Mouse (Mus musculus) frontal cortex, postnatal 10 days (tissue): Measurements from ENCODE around the gene Rnd1.

Experiments used
- DNase-seq, 2 experiments: peaks; one replicate each; pipeline ENCODE4 v3.0.0; 2022; ENCODE audit warnings: low spot score in 2 of 2, mixed read lengths in 1 of 2

Gene Rnd1

DNA sequence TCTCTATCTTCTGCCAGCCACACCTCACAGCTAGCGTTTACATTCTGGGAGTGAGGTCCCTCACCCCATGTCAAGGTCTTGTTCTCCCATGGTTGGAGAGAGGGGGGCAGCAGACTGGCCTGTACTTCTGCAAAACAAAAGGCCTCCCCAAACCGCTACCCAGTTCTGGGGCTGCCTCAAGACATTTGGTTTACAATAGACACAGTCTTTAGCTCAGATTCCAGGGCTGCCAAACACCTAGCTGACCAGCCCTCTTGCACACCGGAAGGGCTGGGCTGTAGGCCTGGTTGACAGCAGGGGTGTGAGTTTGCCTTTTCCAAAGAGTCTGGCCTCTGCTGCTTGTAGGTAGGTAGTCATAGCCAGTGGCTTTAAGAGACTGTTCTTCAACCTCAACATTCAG lies 40.1 kb downstream of the Rnd1 start:
- no peak for DNase-seq

DNA sequence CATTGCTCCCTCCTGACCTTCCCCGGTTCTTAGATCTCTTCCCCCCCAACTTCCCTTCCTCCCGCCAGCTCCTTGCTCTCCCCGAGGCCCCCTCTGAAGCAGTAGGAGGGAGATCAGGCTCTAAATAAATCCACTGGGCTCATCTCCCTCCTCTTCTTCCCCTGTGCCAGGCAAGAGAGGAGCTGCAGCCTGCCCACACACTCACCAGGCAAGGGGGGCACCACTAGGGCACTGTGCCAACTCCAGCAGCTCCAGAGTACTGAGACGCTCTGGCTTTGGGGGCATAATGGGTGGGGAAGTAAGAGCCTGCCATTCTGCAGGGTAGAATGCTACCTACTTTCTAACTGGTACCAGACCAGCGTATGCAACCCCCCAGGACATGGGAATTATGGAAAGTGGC lies 40.7 kb downstream of the Rnd1 start:
- peak; percentile 71 to 73 for DNase-seq

DNA sequence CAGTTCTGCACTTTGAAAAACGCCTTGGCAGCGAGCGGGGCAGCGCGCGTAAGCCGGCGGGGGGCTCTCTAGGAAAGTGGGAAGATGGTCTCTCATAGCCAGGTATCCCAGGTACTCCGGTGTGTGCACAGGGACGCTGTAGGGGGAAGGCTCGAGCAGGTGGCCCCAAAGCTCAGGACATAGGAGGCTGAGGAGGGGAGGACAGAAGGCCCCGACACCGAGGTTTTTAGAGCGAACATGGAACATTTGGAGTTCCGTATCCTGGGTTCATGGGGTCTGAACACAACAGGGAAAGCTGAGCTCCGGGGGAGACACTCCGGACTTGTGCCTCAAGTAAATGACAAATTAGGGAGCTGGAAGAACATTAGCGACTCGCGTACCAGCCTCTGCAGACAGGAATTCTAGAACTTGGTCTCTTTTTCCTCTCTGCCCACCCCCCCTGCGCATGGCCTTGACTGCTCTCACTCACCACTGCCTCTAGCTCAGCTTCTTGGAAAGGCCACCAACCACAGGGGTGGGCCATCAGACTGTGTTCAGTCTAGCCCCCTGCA lies 41.9 kb downstream of the Rnd1 start:
- no peak for DNase-seq

DNA sequence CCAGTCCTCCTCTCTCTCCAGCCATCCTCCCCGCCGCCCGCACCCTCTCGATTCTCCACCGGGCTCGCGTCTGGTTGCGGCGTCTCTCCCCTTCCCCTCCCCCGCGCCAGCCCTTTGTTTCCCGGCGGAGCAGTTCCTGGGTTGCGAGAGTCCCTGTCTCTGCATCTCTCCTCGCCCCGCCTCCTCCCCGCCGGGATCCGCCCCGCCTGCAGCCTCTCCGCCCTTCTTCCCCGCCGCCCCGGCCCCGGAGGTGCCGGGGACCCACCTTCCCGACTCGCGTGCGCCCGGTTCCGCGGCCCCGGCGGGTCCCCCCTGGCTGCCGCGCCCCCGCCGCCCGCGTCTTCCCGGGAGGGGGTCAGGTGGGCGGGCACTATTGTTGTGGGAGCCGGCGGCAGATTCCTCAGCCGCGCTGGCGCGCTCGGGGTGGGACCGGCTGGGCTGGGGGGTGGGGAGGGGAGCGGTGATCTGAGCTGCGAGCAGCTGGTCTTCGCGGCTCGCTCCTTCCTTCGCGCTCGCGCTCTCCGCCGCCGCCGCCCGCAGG lies 42.6 kb downstream of the Rnd1 start:
- peak; percentile 77 to 80 for DNase-seq

DNA sequence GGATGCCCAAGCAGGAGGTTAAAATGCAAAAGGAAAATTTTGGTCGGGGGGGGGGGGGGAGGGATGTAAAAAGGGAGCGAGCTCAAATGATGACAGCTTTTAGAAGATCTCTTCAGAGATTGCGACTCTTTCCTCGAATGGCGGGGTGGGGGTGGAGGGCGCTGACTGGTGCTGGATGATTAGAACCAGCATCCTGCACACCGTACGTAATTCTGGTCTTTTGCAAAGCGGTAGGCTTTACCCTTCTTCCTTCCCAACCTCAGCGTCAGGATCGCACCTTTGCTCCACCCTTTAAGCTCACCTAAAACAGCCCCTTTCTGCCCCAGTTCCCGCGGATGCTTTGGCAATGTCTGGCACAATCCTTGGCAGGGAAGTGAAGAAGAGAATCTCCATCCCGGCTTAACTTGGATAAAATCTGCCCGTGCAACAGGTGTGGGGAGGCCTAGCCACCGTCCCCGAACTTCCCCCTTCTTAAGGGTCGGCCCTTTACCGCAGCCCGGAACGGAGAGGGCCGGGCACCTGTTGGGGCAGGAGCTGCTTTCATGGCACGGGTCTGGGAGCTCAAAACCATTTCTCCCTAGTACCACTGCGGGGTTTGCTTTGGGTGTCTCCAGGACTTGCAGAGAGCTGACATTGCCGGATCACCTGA lies 43.3 kb downstream of the Rnd1 start:
- no peak for DNase-seq

DNA sequence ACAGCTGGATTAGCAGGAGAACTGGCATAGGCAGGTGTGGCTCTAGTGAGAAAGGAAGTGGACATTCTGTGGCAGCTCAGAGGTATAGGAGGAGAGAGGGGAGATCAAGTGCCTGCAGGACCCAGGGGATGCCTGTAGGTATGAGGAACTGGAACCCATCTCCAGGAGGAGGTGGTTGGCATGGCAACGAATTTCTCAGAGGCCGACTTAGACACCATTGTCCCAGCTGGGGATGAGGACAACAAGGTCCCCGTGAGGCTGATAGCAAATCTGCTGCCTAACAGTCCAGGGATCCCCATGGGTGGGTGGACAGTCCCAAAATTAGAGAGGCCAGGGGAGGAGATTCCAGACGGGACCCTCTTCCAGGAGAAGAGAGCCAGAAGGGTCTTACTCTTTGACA lies 44.3 kb downstream of the Rnd1 start:
- DNase-seq: no peak

- peak in 1 of 2 experiments; percentile 67 for DNase-seq
Observed at GRCm38 (mm10) chr15:98632107-98632744, 45.0 kb downstream of the Rnd1 start.

DNA sequence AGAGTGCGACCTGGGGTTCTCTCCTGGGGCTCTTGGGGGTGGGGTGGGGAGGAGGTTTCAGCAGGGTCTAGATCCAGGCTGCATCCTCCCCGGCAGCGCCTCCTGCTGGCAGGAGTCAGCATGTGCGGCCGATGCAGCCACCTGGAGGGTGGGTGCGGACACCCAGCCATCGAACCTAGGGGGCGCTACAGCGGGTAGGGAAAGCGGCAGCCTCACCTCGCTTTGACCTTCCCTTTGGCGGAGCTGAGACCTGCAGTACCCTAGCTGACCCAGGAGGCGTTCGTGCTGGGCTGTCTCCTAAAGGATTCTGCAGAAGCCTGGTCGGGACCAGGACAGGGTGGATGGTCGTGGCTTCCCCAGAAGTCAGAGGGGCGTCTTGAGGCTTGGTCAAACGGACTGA lies 45.8 kb downstream of the Rnd1 start:
- DNase-seq: peak in 1 of 2 experiments; percentile 62

DNA sequence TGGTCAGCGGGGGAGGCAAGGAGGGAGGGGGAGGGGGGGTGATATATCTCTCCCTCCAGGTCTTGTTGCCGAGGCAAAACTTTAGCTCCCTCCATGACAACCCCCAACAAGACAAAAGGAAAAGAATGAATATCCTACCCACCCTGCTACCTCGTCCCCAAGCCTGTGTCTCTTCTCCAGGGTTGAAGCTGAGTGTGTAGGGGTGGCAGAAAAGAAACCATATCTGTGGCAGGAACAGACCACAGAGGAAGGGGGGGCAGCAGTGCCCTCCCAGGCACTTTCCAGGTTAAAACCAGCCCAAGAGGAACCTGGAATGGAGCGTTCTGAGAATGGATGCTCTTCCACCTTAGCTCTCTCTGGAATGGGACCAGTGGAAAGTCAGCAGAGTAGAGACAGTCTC lies 46.7 kb downstream of the Rnd1 start, which contains the start of gene Cacnb3:
Gene Cacnb3 (plus strand): TSS at position 301 of the 400 bp plus-strand sequence.
- DNase-seq: no peak

- DNase-seq: no peak
Observed at GRCm38 (mm10) chr15:98629464-98629863, 47.8 kb downstream of the Rnd1 start.

DNA sequence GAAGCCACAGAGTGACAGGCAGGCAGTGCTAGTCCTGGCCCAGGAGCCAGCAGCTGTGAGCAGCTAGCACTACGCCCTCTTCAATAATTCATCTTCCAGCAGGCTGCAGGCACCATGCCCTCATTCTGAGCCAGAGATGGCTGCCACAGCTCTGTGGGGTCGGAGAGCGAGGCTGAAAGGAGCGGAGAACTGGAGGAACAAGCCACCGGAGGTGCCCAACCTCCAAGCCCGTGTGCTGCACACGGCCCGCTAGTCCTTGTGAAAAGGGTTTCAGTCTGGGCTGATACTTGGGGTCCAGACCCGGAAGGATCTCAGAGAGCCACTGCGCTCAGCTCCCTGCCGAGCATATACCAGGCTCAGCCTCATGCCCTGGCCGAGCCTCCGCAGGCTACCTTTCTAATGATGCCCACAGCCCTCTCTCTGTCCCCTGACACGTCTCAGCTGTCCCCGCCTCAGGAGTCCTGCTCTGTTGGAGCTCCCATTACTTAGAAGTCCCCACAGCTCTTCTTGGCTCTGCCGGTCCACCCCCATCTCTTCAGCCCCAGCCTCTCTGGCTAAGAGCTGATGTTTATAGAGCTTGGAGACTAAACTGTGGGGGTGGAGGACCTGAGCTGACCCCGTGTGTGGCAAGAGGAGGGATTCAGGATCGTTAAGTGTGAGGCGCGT lies 48.5 kb downstream of the Rnd1 start:
- peak in 1 of 2 experiments; percentile 7 for DNase-seq

GRCm38 (mm10) chr15:98626487-98627212 lies 50.6 kb downstream of the Rnd1 start:
- no peak for DNase-seq

- DNase-seq: no peak
Observed at GRCm38 (mm10) chr15:98626078-98626477, 51.2 kb downstream of the Rnd1 start.

GRCm38 (mm10) chr15:98623361-98623821 lies 53.9 kb downstream of the Rnd1 start:
- DNase-seq: no peak

GRCm38 (mm10) chr15:98622721-98623120 lies 54.5 kb downstream of the Rnd1 start:
- DNase-seq: no peak

DNA sequence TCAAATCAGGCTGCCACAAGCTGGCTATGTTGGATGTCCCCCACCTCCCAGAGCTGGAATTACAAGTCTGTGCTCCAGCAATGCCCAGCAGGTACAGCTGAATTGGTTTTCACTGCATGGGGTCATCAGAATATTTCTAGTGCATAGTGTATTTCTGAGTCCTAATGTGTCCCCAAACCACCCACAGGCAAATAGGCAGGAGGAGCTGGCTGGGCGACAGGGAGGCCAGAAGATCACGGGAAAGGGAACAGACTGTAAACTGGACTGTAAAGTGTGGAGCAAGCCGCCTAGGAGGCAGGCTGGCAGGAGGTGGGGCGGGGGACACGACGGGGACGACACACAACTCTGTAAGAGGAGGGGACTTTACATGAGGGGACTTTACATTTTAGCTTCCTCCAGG lies 55.1 kb downstream of the Rnd1 start:
- DNase-seq: no peak

- DNase-seq: peak in 1 of 2 experiments; percentile 68
Observed at GRCm38 (mm10) chr15:98617176-98617537, 60.1 kb downstream of the Rnd1 start.

GRCm38 (mm10) chr15:98616362-98617175 lies 60.7 kb downstream of the Rnd1 start:
- DNase-seq: no peak

DNA sequence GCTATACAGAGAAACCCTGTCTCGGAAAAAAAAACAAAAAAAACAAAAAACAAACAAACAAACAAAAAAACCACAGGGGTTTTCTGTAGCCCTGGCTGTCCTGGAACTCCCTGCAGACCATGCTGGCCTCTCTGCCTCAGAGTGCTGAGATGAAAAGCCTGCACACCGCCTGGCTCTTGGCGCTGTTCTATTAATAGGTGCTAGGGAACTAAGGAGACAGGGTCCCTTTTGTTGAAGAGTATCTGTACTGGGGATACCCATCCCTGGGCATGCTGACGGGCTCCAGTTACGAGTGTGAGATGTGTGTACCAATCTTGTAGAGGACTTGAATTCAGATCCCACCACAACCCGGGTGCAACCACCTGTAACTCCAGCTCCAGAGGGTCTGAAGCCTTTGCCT lies 61.5 kb downstream of the Rnd1 start:
- DNase-seq: no peak

DNA sequence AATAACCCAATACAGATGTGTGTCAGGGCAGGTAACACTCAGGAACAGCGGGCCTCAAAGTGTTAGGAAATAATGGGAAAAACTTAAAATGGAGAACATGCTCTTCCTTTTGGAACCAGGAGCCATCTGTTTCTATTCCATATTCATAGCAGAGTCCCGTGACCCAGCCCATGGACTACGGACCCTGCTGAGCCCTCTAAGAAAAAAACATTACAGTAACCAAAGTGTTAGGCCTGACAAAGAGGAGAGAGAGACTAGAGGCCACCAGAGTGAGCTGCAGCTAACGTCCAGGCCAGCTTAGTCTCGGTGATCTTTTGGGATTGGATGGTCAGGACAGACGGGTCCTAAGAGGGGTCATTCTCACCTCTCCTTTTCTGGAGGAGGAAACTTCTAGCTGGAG lies 62.3 kb downstream of the Rnd1 start:
- no peak for DNase-seq

GRCm38 (mm10) chr15:98614551-98614950 lies 62.7 kb downstream of the Rnd1 start:
- no peak for DNase-seq
